Mouse (Mus musculus) small intestine, adult 2 months (tissue): ENCODE results near the gene Cdh22. TPM values are rescaled to one million over a fixed set of nuclear protein-coding genes. Genes with fewer than 3 reads are reported as not detected.

Source experiments
- H3K27ac ChIP-seq: fragments of 200-500 bp; 2 replicates; pipeline ENCODE4 v1.5.1; 2012; ENCODE audit warnings: low read depth, low read length, control low read depth, inconsistent platforms; ENCODE audit not compliant: insufficient read depth
- H3K27me3 ChIP-seq: fragments of 200-500 bp; 2 replicates; pipeline ENCODE4 v1.6.1; 2012; ENCODE audit warnings: mild to moderate bottlenecking, moderate library complexity, low read length, inconsistent platforms; ENCODE audit not compliant: control insufficient read depth, insufficient read depth
- H3K36me3 ChIP-seq: fragments of 200-500 bp; 2 replicates; pipeline ENCODE4 v1.6.1; 2012; ENCODE audit warnings: mild to moderate bottlenecking, low read length, control low read depth, inconsistent platforms; ENCODE audit not compliant: control insufficient read depth, insufficient read depth
- H3K4me1 ChIP-seq: fragments of 200-500 bp; 2 replicates; pipeline ENCODE4 v1.6.1; 2012; ENCODE audit warnings: low read length, inconsistent platforms, mixed read lengths; ENCODE audit not compliant: control insufficient read depth, insufficient read depth, insufficient read length
- H3K4me3 ChIP-seq: fragments of 200-500 bp; 2 replicates; pipeline ENCODE4 v1.5.1; 2012; ENCODE audit warnings: low read depth, mild to moderate bottlenecking, control low read depth, inconsistent platforms, low read length, moderate library complexity
- CTCF ChIP-seq: fragments of 200-500 bp; IDR thresholded peaks from 2 replicates; pipeline ENCODE4 v1.5.1; 2012; ENCODE audit warnings: low read depth, mild to moderate bottlenecking, control low read depth, inconsistent platforms, low read length, moderate library complexity, mixed read lengths; ENCODE audit not compliant: insufficient replicate concordance, insufficient read length; ENCODE audit errors: extremely low read depth
- POLR2A ChIP-seq: fragments of 200-500 bp; IDR thresholded peaks from 2 replicates; pipeline ENCODE4 v1.6.1; 2012; ENCODE audit warnings: low read depth, mild to moderate bottlenecking, control low read depth, inconsistent platforms, low read length, moderate library complexity
- WGBS: fragments of 180-500 bp; shearing (Covaris S2); methylation state at CpG from one replicate; pipeline ENCODE4 v1.1.7; 2018; 5-methylcytosine and 5-hydroxymethylcytosine counted together
- polyA plus RNA-seq: library from polyadenylated mRNA; depleted of rRNA; stranded (reverse); fragments of >200 nt; gene quantifications from 2 replicates; pipeline ENCODE4 v1.2.3, GENCODE M21; 2012

The Cdh22 gene
- polyA plus RNA-seq, 1 experiment: 0.42 TPM

- Histone ChIP-seq H3K27ac (no peak overlapping the region), H3K4me3 (no peak overlapping the region), H3K4me1 (no peaks in the 10 kb centered on the region), H3K36me3 (no peaks in the 10 kb centered on the region), H3K27me3 (no peaks in the 10 kb centered on the region)
- WGBS: 54% methylated on average over 4 of the region's 4 CpGs
- TF ChIP-seq CTCF (no peak), POLR2A (no peak)
Measured at GRCm38 (mm10) chr2:165086634-165087033, 148.0 kb downstream of the Cdh22 start.

- H3K36me3 ChIP-seq: no peaks in the 10 kb centered on the region
- no peak overlapping the region for H3K27ac ChIP-seq
- no peaks in the 10 kb centered on the region for H3K4me1 ChIP-seq
- H3K27me3 ChIP-seq: peaks cover 20% of the 10 kb centered on the region; the same call in 1 of the 2 replicates
- no peak overlapping the region for H3K4me3 ChIP-seq
- 21% methylated on average over 7 of the region's 7 CpGs for WGBS
- TF ChIP-seq CTCF (no peak), POLR2A (no peak)
Measured at GRCm38 (mm10) chr2:165081257-165081656, 153.4 kb downstream of the Cdh22 start.

- Histone ChIP-seq H3K4me3 (no peak overlapping the region), H3K27me3 (peaks cover 20% of the 10 kb centered on the region; the same call in 1 of the 2 replicates), H3K4me1 (no peaks in the 10 kb centered on the region), H3K27ac (no peak overlapping the region), H3K36me3 (no peaks in the 10 kb centered on the region)
- TF ChIP-seq CTCF (no peak), POLR2A (no peak)
- whole genome bisulfite sequencing: 22% methylated on average over 9 of the region's 9 CpGs
Measured at GRCm38 (mm10) chr2:165080657-165081056, 154.0 kb downstream of the Cdh22 start.

GRCm38 (mm10) chr2:165078605-165079004 is 156.0 kb downstream of the Cdh22 start:
- Histone ChIP-seq H3K27me3 (peaks cover 20% of the 10 kb centered on the region; the same call in 1 of the 2 replicates), H3K27ac (no peak overlapping the region), H3K4me1 (no peaks in the 10 kb centered on the region), H3K4me3 (no peak overlapping the region), H3K36me3 (no peaks in the 10 kb centered on the region)
- 21% methylated on average over 10 of the region's 10 CpGs for WGBS
- TF ChIP-seq CTCF (no peak), POLR2A (no peak)

- WGBS: 58% methylated on average over 8 of the region's 8 CpGs
- TF ChIP-seq POLR2A (no peak), CTCF (no peak)
- H3K27me3 ChIP-seq: peaks cover 20% of the 10 kb centered on the region; the same call in 1 of the 2 replicates
- no peaks in the 10 kb centered on the region for H3K36me3 ChIP-seq
- no peak overlapping the region for H3K4me3 ChIP-seq
- H3K4me1 ChIP-seq: no peaks in the 10 kb centered on the region
- H3K27ac ChIP-seq: no peak overlapping the region
Measured at GRCm38 (mm10) chr2:165078045-165078444, 156.6 kb downstream of the Cdh22 start.

- no peaks in the 10 kb centered on the region for H3K36me3 ChIP-seq
- 16% methylated on average over 9 of the region's 9 CpGs for WGBS
- no peaks in the 10 kb centered on the region for H3K4me1 ChIP-seq
- no peak overlapping the region for H3K27ac ChIP-seq
- H3K4me3 ChIP-seq: no peak overlapping the region
- H3K27me3 ChIP-seq: peaks cover 20% of the 10 kb centered on the region; the same call in 1 of the 2 replicates
- no peak for TF ChIP-seq POLR2A
- TF ChIP-seq CTCF: no peak
Measured at GRCm38 (mm10) chr2:165077055-165077454, 157.6 kb downstream of the Cdh22 start.

GRCm38 (mm10) chr2:165074937-165075336 is 159.7 kb downstream of the Cdh22 start:
- H3K27me3 ChIP-seq: peaks cover 20% of the 10 kb centered on the region; the same call in 1 of the 2 replicates
- no peak overlapping the region for H3K27ac ChIP-seq
- WGBS: 43% methylated on average over 2 of the region's 2 CpGs
- H3K36me3 ChIP-seq: no peaks in the 10 kb centered on the region
- no peak overlapping the region for H3K4me3 ChIP-seq
- no peaks in the 10 kb centered on the region for H3K4me1 ChIP-seq
- TF ChIP-seq CTCF (peak; percentile 90; the same call in 1 of the 2 replicates), POLR2A (no peak)
